Mouse (Mus musculus) lung, adult 2 months (tissue): ENCODE measurements around the gene Cdhr2.

Experiments used
- CTCF ChIP-seq: fragments of 200-500 bp; IDR thresholded peaks from 2 replicates; pipeline ENCODE4 v1.5.1; 2011; ENCODE audit warnings: mild to moderate bottlenecking, low read length, control low read depth; ENCODE audit not compliant: insufficient read depth
- POLR2A ChIP-seq: fragments of 200-500 bp; IDR thresholded peaks from 2 replicates; pipeline ENCODE4 v1.6.1; 2011; ENCODE audit warnings: low read depth, mild to moderate bottlenecking, control low read depth, low read length, borderline replicate concordance; ENCODE audit errors: extremely low read depth

DNA sequence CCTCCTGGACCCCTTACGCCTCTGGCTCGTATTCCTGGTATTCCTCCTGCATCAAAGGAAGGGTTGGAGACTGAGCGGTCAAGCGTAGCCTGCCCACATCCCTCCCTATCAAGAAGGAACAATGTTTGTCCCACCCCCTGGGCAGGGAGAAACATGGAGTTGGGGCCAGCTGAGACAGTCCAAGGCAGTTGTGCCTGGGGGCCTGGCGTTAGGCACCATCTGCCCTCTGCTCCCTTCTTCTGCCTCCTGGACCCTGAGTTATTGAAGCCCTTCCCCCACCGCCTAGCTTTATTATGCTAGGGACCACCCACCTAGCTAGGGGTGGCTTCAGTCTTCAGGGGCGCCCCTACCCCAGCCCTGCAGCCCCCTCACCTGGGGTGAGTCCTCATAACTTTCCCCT is 58.2 kb downstream of the Cdhr2 start:
- TF ChIP-seq CTCF (no peak), POLR2A (no peak)
